13 mouse cellular contexts compared by ENCODE assay signal in genomic region chr2:28329130-28329529, GRCm38 (mm10).
"Had no signal": no experiment of that assay in that cellular context is flagged by ENCODE, and none has a peak within 500 bp of the region (broad histone marks: within the 10 kb centered on the region; RNA-seq: fewer than 3 reads in every experiment).

No protein-coding gene starts in this region.

- H3K9ac ChIP-seq: kidney, embryonic 15.5 days; limb, embryonic 13.5 days; liver, embryonic 14.5 days; neural tube, embryonic 12.5 days had no signal

- DNase-seq: kidney, adult 2 months; kidney, postnatal 14 days; left cerebral cortex, postnatal 4 days; lung, adult 18-20 months; retina, postnatal 1 day; right cerebral cortex, postnatal 4 days; spleen, adult 18-20 months; thymus, adult 18-20 months; thymus, postnatal 25 days had no signal

- H3K4me3 ChIP-seq: kidney, embryonic 15.5 days; limb, embryonic 13.5 days; neural tube, embryonic 12.5 days had no signal

- H3K36me3 ChIP-seq: kidney, embryonic 15.5 days; limb, embryonic 13.5 days; neural tube, embryonic 12.5 days had no signal

- H3K27me3 ChIP-seq: kidney, embryonic 15.5 days; limb, embryonic 13.5 days; neural tube, embryonic 12.5 days had no signal

- H3K9me3 ChIP-seq: kidney, embryonic 15.5 days; limb, embryonic 13.5 days; neural tube, embryonic 12.5 days had no signal

- H3K4me1 ChIP-seq: kidney, embryonic 15.5 days; neural tube, embryonic 12.5 days had no signal

- H3K4me2 ChIP-seq: kidney, embryonic 15.5 days; limb, embryonic 13.5 days; neural tube, embryonic 12.5 days had no signal

- H3K27ac ChIP-seq: kidney, embryonic 15.5 days; limb, embryonic 13.5 days; liver, embryonic 14.5 days; neural tube, embryonic 12.5 days had no signal
